Mouse (Mus musculus): ENCODE results near the gene Gm10300.
A peak's percentile ranks its signal among the peaks of the same experiment; 100 is the strongest.

Gm10300 gene

DNA sequence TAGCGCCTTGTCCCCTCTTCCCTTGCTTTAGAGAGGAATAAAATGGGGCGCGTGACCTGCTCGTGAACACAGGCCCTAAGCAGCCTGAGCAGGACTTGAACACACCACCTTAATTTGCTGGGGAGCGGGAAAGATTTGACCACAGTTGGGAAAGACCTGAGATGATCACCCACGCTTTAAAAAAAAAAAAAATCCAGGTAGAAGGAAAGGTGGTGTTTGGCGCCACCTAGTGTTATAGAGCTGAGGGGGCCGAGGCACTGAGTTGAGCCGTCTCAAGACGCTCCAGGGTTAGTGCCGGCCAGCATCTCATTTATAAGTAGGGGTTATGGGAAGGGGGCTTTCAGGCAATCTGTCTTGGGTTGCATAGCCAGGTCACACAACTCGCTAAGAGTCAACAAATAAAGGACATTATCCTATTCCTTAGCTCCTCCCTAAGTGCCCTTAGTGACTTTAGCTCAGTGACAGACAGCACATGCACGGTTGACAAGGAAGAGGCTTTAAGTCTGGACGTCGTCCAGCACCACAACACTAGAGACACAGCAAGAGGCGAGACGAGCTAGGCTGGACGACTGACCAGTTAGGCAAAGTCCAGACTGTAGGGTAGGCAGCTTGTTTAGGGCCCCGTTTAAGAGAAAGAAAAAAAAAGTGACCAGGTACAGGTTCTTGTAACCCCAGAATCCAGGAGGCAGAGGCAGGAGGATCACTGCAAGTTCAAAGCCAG is 5.2 kb downstream of the Gm10300 start:
- peak; percentile 63 for DNase-seq (ENCODE audit: low spot score)

- no peak for DNase-seq (ENCODE audit: low spot score)
Observed at GRCm38 (mm10) chr4:132080492-132080983, 6.0 kb downstream of the Gm10300 start.

- DNase-seq (ENCODE audit: low spot score), result no peak
Observed at GRCm38 (mm10) chr4:132085114-132085513, 10.6 kb downstream of the Gm10300 start.

DNA sequence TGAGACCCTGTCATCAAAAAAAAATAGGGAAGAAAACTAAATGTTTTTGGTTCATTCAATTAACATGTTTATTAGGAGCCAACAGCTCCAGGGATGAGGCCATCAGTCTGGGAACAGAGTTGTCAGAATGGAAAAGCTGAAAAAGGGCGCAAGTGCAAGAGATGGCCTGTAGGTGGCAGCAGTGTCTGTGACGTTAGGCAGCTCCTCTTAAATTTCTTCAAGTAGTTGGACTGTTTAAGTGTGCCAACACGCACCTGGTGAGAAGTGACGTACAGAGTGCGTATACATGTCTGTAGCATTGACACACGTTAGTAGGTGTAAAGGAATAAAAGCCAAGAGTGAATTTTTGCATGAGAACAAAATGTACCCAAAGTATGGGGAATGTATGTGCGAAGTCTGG is 14.4 kb downstream of the Gm10300 start:
- DNase-seq (ENCODE audit: low spot score), result peak; percentile 40

DNA sequence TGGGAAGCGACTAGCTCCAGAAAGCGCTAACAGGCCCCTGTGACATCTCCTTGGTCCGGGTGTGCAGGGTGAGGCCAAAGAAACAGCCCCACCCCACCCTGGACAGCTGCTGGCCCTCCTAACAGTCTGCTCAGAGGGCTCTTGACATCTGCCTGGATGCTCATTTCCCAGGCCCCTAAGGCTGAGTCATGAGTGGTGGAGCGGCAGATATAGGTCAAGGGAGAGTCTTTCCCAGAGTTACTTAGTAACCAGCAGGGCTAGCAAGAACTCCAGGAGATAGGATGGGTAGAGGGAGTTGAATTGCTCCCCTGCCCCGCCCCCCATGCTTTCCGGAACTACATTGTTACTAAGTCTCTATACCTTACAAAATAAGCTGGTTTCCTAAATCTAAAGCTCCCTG is 18.6 kb downstream of the Gm10300 start:
- DNase-seq (ENCODE audit: low spot score), result no peak

- DNase-seq (ENCODE audit: low spot score), result no peak
Observed at GRCm38 (mm10) chr4:132093928-132094327, 19.4 kb downstream of the Gm10300 start.

DNA sequence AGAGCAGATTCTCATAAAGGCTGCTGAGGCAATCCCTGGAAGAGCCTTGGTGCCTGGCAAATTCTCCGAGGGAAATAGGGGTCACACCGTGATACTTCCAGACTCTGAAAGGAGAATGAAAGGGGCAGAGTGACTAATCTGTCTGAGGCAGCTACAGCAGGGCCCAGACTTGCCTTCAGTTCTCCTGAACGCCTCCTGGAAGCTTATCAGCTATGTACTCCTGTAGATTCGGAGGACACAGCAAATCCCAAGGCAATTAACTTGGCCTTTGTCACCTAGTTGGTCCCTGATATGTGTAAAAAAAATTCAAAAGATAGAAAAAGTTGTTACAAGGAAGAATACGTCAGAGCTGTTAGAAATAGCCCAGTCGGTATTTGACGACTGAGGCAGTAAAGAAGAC is 20.5 kb downstream of the Gm10300 start:
- DNase-seq (ENCODE audit: low spot score), result no peak

DNA sequence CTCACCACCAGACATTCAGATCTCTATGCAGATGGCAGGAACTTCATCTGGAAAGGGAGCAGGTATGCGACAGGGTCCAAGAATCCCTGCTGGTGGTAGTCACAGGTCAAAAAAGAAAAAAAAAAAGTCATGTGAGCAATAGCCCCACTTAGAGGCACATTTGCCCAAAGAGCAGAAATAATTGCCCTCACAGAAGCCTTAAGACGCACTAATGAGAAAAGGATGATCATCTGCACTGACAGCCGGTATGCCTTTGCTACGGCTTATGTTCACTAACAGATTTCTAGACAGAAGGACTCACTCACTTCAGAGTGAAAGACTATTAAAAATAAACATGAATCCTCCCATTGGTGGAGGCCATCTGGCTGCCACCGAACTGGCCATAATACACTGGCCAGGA is 25.1 kb downstream of the Gm10300 start:
- no peak for DNase-seq (ENCODE audit: low spot score)

GRCm38 (mm10) chr4:132101152-132101551 is 26.7 kb downstream of the Gm10300 start:
- DNase-seq (ENCODE audit: low spot score), result no peak

DNA sequence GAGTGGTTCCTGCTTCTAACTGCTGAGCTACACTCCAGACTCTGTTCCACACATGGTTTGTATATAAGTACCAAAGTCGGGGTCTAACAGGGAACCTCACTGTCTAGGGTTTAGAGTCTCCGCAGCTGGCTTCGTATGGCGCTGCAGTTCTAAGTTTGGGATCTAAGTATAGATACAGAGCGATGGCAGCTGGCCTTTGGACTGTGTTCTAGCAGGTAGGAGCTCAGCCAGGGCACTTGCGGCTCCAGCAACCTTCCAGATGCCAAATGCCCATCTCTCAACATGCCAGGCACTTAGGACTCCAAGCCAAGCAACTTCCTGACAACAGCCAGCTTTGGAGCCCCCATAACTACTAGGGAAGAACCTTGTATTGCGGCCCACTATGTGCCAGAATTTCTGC is 33.7 kb downstream of the Gm10300 start:
- no peak for DNase-seq (ENCODE audit: low spot score)

GRCm38 (mm10) chr4:132111227-132111626 is 36.7 kb downstream of the Gm10300 start:
- no peak for DNase-seq (ENCODE audit: low spot score)

- no peak for DNase-seq (ENCODE audit: low spot score)
Observed at GRCm38 (mm10) chr4:132113411-132114095, 39.1 kb downstream of the Gm10300 start.

GRCm38 (mm10) chr4:132116315-132116714 is 41.8 kb downstream of the Gm10300 start:
- DNase-seq (ENCODE audit: low spot score), result no peak

GRCm38 (mm10) chr4:132119566-132119965 is 45.1 kb downstream of the Gm10300 start:
- DNase-seq (ENCODE audit: low spot score), result no peak

- no peak for DNase-seq (ENCODE audit: low spot score)
Observed at GRCm38 (mm10) chr4:132121674-132122073, 47.2 kb downstream of the Gm10300 start.

- DNase-seq (ENCODE audit: low spot score), result no peak
Observed at GRCm38 (mm10) chr4:132123166-132123565, 48.7 kb downstream of the Gm10300 start.
